Mouse (Mus musculus) v-Abl transformed pro-B cells (cell line): ENCODE measurements around the gene Olfr96.
"Not testable (repeated sequence)": the region's sequence is repeated elsewhere in the genome, so short reads cannot be mapped to it uniquely, and the experiment has no call there.

Source experiments
- in situ Hi-C, 2 experiments: fragments of 400-800 bp; cut with MboI; formaldehyde crosslinking; loops; one replicate each; pipeline ENCODE4 v1.15.1; 2025; ENCODE audit not compliant: unreplicated experiment in 2 of 2

The Olfr96 gene

GRCm38 (mm10) chr17:37219846-37220245 lies at the start of gene Olfr96:
Olfr96 (plus strand) TSS chr17:37220146.
- in situ Hi-C loops, result loop anchor here in 1 of 2 experiments (25.0 kb wide), 1 partner anchor 858 kb away; the partner anchor contains the start of gene H2-M10.3

DNA sequence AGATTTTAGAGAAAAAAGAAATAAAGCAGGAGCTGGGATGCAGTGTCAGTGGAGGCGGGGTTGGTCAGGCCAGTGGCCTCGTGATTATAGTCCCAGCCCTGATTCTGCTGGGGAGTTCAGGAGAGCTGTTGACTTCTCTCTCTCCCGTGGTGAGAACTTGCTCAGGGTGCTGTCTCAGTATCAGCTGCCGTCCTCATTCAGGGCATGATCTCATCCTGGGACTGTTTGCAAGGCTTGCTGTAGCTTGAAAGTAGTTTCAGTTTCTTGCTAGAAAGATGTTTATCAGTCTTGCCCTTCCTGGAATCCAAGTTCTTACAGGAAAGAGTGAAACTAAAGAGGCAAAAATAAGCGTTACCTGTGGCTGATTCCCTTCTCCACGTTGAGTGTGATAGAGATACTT lies 34.5 kb upstream of the Olfr96 start:
- in situ Hi-C loops, result no loop called here

DNA sequence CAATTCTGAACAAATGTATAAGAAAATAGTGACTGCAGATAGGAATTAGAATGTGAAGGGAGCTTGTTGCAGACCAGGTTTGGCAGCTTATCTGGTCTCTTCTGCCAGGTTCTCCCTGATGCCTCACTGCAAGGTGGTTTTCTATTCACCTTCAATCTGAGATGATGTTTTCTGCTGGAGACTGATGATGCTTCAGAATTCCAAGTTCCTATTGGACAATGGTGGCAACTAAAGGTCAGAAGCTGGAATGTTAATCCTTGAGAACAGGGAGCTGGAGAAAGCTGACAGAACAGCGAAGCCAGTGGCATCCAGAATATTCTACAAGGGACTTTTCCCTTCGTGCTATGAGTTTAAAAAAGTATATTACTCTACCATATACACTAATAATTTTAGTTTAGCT lies 29.2 kb upstream of the Olfr96 start:
- in situ Hi-C loops, result no loop called here

DNA sequence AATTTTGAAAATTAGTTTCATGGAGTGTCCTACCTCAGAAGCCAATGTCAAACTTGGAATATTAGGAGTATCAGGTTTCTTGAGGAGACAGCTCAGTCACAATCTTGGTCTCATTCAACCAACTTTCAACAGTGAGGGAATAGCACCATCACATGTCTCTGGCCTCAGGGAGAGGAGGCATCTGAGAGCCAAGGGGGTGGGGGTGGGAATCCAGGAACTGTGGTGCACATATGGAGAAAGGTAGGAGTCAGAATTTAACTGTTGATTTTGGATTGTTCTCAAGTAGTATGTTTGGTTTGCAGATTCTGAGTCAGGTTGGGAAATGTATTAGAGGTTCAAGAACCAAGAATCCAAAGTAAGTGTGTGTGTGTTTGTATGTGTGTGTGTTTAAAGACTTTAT lies 26.9 kb upstream of the Olfr96 start:
- in situ Hi-C loops, result no loop called here

GRCm38 (mm10) chr17:37193656-37194055 lies 26.3 kb upstream of the Olfr96 start, which contains the start of gene Ubd:
Ubd (plus strand) TSS chr17:37193892.
- in situ Hi-C loops, result no loop called here

DNA sequence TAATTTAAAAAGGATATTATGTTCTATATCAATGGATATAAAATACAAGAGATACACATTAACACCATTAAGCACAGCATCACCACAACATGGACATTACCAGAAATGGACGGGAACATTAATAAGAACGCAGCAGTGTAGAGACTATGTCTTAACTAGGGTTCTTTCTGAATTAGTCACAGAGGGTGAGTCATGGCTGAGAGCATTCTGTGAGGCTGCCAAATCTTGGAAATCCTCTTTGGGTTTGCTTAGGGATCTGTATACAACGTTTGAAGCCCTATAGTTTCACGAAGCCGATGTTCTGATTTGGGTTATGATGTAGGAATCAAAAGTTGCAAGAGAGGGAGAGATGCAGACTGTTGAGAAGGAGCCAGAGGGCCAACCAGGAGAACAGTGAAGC lies 25.2 kb upstream of the Olfr96 start:
- in situ Hi-C loops, result no loop called here

DNA sequence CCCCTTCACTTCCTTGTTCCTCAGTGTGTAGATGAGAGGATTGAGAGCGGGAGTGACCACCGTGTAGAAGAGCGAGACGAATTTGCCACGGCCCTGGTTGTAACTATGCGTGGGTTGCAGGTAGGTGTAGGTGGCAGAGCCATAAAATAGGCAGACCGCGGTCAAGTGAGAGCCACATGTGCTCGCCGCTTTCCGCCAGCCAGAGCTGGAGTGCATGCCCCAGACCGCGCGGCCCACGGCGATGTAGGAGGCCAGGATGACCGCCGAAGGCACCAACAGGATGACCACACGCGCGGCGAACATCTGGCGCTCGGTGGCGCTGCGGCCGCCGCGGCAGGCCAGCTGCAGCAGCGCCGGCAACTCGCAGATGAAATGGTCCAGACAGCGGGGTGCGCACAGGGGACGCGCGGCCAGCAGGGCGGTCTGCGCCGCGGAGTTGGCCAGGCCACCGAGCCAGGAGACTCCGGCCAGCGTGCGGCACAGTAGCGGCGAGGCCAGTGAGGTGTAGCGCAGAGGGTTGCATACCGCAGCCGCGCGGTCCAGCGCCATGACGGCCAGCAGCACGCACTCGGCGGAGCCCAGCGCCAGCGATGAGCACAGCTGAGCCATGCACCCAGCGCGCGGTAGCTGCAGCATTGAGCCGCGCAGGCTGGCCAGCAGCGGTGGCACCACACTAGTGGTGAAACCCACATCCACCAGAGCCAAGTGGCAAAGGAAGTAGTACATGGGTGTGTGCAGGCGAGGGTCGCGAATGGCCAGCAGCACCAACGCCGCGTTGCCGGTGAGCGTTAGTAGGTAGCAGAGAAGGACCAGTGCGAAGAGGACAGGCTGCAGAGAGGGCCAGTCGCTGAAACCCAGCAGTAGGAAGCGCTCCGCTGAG lies 22.9 kb upstream of the Olfr96 start:
- in situ Hi-C loops, result no loop called here

DNA sequence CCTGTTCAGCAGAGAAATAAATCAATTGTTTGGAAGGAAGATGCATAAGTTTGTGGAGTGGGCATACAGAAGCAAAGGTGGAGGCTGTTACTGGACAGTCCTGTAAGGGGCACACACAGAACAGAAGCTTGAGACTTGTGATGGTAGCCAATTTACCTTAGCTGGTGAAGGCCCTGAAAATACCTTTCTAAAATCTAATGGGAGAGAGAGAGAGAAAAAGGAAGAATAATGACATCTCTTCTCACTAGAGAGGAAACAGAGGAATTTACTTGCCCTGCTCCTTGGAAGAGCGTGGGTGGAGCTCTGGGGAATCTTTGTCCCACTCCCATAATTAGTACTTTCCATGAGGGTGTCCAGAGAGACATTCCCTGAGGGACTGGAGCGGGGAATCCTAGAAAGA lies 19.1 kb upstream of the Olfr96 start, which contains the start of gene Olfr94:
TSS of gene Olfr94 (minus strand) at position 101 of the 400 bp plus-strand sequence.
- in situ Hi-C loops, result loop anchor here (5.0 to 25.0 kb wide), 7 partner anchors 119 to 844 kb away; partner anchors contain the start of genes Trim40 (in 2 of the 2), H2-M10.3 (in 1 of the 2) and H2-M10.6 (in 1 of the 2)

DNA sequence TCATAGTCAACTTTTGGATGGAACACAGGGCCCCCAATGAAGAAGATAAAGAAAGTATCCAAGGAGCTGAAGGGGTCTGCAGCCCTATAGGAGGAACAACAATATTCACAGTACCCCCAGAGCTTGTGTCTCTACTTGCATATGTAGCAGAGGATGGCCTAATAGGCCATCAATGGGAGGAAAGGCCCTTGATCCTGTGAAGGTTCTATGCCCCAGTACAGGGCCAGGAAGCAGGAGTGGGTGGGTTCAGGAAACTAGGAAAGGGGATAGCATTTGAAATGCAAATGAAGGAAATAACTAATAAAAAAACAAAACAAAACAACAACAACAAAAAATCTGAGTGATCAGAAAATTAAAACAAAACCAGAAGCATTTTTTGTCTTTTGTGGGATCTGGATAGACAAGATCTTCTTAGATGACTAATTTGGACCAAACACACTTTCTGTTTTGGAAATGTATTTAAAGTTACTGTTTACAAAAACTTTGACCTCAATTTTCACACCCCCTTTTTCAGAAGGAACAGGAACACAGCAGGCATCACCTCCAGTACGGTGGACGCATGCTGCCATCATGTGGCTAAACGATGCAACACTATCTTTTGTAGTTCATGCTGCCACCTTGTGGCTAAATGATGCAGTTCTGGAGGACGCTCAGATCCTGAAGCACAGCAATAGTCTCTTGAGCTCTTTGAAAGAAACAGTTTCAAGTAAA lies 16.6 kb upstream of the Olfr96 start:
- in situ Hi-C loops, result loop anchor here (5.0 to 25.0 kb wide), 7 partner anchors 121 to 846 kb away; partner anchors contain the start of genes Trim40 (in 2 of the 2), H2-M10.3 (in 1 of the 2) and H2-M10.6 (in 1 of the 2)

- in situ Hi-C loops, result loop anchor here (5.0 to 25.0 kb wide), 7 partner anchors 122 to 847 kb away; partner anchors contain the start of genes Trim40 (in 2 of the 2), H2-M10.3 (in 1 of the 2) and H2-M10.6 (in 1 of the 2)
Observed at GRCm38 (mm10) chr17:37203917-37204236, 16.1 kb upstream of the Olfr96 start.

DNA sequence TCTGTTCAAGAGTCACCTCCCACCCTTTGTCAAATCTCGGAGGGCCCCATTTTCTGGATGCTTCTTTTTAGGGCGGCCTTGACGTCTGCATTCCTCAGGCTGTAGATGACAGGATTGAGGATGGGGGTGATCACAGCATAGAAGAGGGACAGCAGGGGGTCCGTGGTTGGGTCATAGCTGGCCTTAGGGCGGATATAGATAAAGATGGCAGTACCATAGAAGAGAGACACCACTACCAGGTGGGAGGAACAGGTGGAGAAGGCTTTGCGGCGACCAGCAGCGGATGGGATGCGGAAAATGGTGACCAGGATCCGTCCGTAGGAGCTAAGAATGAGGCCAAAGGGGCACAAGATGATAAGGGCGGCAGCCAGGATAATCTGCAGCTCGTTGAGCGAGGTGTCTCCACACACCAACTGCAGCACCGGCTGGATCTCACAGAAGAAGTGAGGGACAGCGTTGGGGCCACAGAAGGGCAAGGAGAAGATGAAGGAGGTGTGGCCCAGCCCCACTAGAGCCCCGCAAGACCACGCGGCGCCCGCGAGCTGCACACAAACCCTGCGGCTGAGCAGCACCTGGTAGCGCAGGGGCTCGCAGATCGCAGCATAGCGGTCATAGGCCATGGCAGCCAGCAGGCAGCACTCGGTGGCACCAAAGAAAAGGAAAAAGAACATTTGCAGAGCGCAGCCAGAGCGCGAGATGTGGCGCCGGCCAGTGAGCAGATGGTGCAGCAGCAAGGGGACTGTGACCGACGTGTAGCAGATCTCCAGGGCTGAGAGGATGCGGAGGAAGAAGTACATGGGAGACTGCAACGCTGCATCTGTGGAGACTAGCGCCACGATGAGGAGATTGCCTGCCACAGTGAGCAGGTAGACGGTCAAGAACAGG lies 8.8 kb upstream of the Olfr96 start:
- in situ Hi-C loops, result loop anchor here in 1 of 2 experiments (25.0 kb wide), 1 partner anchor 849 kb away; the partner anchor contains the start of gene H2-M10.3

DNA sequence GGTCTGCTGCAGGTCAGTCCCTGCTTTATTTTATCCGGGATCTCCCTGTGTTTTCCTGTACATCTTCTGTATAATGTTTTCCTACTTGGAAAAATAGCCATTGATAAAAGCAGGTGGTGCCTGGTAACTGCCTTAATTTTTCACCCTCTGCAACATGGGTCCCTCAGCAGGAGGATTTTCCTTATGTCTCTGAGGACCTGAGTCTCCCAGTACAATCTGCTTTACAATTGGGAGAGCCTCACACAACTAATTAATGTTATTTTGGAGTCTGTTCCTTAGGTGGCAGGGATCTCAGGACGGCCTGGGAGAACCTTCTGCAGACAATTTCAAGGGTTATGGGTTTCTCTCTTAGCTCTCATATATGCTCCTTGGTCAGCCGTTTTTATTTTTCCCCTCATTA lies 6.9 kb upstream of the Olfr96 start, which contains the start of gene Olfr95:
TSS of gene Olfr95 (minus strand) at position 101 of the 400 bp plus-strand sequence.
- in situ Hi-C loops, result loop anchor here in 1 of 2 experiments (25.0 kb wide), 1 partner anchor 851 kb away; the partner anchor contains the start of gene H2-M10.3

DNA sequence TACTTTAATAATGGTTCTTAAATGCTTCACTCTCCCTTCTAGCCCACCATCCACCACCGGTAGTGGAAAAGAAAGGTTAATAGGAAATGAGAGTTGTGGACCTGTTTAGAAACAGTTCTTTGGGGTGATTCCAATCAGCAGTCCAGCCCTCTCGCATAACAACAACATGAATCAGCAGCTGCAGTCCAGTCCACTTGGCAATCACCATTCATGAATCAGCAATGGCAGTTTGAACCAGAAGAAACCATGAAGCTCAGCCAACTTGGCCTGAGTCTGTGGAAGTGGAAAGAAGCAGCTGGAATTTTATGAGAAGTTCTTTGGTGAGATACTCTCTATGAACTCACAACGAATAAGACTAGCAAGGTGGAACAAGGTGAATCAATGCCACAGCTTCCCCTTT lies 1.5 kb upstream of the Olfr96 start:
- in situ Hi-C loops, result loop anchor here in 1 of 2 experiments (25.0 kb wide), 1 partner anchor 856 kb away; the partner anchor contains the start of gene H2-M10.3

DNA sequence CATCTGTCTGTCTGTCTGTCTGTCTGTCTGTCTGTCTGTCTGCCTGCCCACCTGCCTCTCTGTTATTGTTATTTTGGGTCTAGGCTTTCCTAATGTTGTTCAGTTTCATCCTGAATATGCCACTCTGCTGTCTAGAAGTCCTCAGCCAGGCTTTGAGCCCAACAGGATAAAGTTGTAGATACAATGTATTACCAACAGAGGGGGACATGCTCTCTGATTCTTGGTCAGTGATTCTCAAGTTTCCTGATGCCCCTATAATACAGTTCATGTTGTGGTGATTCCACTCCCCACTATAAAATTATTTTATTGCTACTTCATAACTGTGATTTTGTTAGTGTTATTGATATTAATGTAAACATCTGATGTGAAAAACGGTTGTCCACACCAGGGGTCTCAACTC lies 1.9 kb downstream of the Olfr96 start:
- in situ Hi-C loops, result loop anchor here in 1 of 2 experiments (25.0 kb wide), 1 partner anchor 860 kb away; the partner anchor contains the start of gene H2-M10.3

GRCm38 (mm10) chr17:37237230-37237629 lies 17.3 kb downstream of the Olfr96 start, which contains the start of gene Olfr97:
Olfr97 (minus strand) TSS chr17:37237330.
- in situ Hi-C loops, result not testable (repeated sequence)

- in situ Hi-C loops, result no loop called here
Observed at GRCm38 (mm10) chr17:37242198-37242597, 22.3 kb downstream of the Olfr96 start.

DNA sequence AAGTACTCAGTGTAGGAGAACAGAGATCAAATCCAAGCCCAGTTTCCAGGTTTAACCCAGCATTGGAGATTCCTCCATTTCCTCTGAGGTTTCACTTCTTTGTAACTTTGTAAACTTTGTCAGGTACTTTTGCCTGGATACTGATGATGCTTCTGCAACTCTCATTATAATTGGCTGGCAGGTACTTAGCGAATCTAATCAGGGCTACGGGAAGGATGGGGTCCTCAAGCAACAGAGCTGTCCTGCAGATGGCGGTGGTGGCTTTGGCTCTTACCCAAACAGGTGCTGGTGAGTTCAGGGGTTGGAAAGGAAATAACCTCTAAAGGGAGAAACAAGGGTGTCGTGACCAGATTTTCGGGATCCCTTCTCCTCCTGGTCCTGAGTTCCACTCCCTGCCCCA lies 26.8 kb downstream of the Olfr96 start:
- in situ Hi-C loops, result no loop called here

GRCm38 (mm10) chr17:37249460-37249859 lies 29.5 kb downstream of the Olfr96 start:
- in situ Hi-C loops, result no loop called here

- in situ Hi-C loops, result no loop called here
Observed at GRCm38 (mm10) chr17:37250544-37250943, 30.6 kb downstream of the Olfr96 start.

DNA sequence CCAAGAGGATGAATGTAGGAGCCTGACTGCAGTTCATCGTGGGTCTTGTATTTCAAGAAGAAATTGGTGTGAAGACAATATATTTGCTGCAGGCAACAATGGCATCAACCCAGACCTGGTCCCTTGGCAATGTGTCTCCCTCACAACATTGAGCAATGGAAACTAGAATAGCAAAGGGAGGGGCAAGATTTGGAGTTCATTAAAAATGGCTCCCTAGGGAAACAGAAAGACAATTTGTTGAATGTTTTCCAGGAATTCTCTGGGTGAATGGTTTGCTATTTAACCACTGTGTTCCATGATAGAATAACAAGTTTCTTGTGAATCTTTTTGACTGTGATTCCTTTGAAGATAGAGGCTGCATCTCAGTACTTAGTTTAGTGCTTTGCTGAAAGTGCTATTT lies 43.7 kb downstream of the Olfr96 start, which contains the start of gene Olfr98:
TSS of gene Olfr98 (minus strand) at position 124 of the 400 bp plus-strand sequence.
- in situ Hi-C loops, result no loop called here
